Mouse (Mus musculus) heart, adult 11 months (tissue): Measurements from ENCODE around the gene Spats2l.

Experiments
- DNase-seq: peaks from one replicate; pipeline ENCODE4 v3.0.0; 2022

Gene Spats2l

GRCm38 (mm10) chr1:57901494-57901893 lies 127.5 kb downstream of the Spats2l start:
- no peak for DNase-seq

- no peak for DNase-seq
Observed at GRCm38 (mm10) chr1:57903793-57904192, 129.8 kb downstream of the Spats2l start.

- no peak for DNase-seq
Observed at GRCm38 (mm10) chr1:57905912-57906311, 131.9 kb downstream of the Spats2l start.

GRCm38 (mm10) chr1:57906312-57906711 lies 132.3 kb downstream of the Spats2l start:
- DNase-seq, result no peak

- no peak for DNase-seq
Observed at GRCm38 (mm10) chr1:57911561-57911960, 137.6 kb downstream of the Spats2l start.

GRCm38 (mm10) chr1:57917342-57917741 lies 143.4 kb downstream of the Spats2l start:
- DNase-seq, result no peak

- DNase-seq, result no peak
Observed at GRCm38 (mm10) chr1:57918567-57918966, 144.6 kb downstream of the Spats2l start.

GRCm38 (mm10) chr1:57934287-57934686 lies 160.3 kb downstream of the Spats2l start:
- DNase-seq, result no peak

- DNase-seq, result peak; percentile 56
Observed at GRCm38 (mm10) chr1:57940691-57941090, 166.7 kb downstream of the Spats2l start.

GRCm38 (mm10) chr1:57941095-57941494 lies 167.1 kb downstream of the Spats2l start:
- DNase-seq, result peak; percentile 71

GRCm38 (mm10) chr1:57941734-57942133 lies 167.8 kb downstream of the Spats2l start:
- DNase-seq, result peak; percentile 62

- DNase-seq, result peak; percentile 33
Observed at GRCm38 (mm10) chr1:57942215-57942614, 168.3 kb downstream of the Spats2l start.

GRCm38 (mm10) chr1:57947552-57948347 lies 173.8 kb downstream of the Spats2l start:
- DNase-seq, result peak; percentile 12

- DNase-seq, result peak; percentile 36
Observed at GRCm38 (mm10) chr1:57949195-57949594, 175.2 kb downstream of the Spats2l start.

GRCm38 (mm10) chr1:57949716-57950115 lies 175.8 kb downstream of the Spats2l start:
- DNase-seq, result peak; percentile 59

GRCm38 (mm10) chr1:57952509-57952908 lies 178.5 kb downstream of the Spats2l start:
- DNase-seq, result no peak

GRCm38 (mm10) chr1:57953586-57954375 lies 179.8 kb downstream of the Spats2l start:
- peak; percentile 55 for DNase-seq

GRCm38 (mm10) chr1:57954376-57954765 lies 180.4 kb downstream of the Spats2l start:
- peak; percentile 66 for DNase-seq

- peak; percentile 41 for DNase-seq
Observed at GRCm38 (mm10) chr1:57955774-57956173, 181.8 kb downstream of the Spats2l start.

- DNase-seq, result peak; percentile 99
Observed at GRCm38 (mm10) chr1:57969327-57970271, 195.6 kb downstream of the Spats2l start.

GRCm38 (mm10) chr1:57971588-57971987 lies 197.6 kb downstream of the Spats2l start:
- no peak for DNase-seq

- peak; percentile 63 for DNase-seq
Observed at GRCm38 (mm10) chr1:57976860-57977259, 202.9 kb downstream of the Spats2l start.
